Mouse (Mus musculus) thymus, adult 18-20 months (tissue): ENCODE data around the gene Brca2.

Experiments
- DNase-seq, 2 experiments: peaks; one replicate each; pipeline ENCODE4 v3.0.0; 2022; ENCODE audit warnings: mixed read lengths in 2 of 2

The Brca2 gene

GRCm38 (mm10) chr5:150566226-150566625, 43.8 kb downstream of the Brca2 start:
- no peak for DNase-seq

DNA sequence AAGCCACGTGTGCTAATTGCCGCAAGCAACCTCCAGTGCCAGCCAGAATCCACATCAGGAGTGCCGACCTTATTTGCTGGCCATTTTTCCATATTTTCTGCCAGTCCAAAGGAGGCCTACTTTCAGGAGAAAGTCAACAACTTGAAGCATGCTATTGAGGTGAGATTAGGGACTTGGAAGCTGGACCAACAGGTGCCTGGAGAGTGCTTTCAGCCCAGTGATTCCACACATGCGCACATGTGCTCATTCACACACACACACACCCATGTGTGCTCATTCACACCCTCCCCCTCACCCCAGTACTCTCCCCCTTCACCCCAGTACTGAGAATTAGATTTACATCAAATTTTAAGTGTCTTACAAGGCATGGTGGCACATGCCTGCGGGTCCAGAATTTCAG, 44.5 kb downstream of the Brca2 start:
- no peak for DNase-seq

- DNase-seq = no peak
Measured at GRCm38 (mm10) chr5:150570496-150571219, 48.2 kb downstream of the Brca2 start.

- DNase-seq = no peak
Measured at GRCm38 (mm10) chr5:150574403-150574802, 52.0 kb downstream of the Brca2 start.

DNA sequence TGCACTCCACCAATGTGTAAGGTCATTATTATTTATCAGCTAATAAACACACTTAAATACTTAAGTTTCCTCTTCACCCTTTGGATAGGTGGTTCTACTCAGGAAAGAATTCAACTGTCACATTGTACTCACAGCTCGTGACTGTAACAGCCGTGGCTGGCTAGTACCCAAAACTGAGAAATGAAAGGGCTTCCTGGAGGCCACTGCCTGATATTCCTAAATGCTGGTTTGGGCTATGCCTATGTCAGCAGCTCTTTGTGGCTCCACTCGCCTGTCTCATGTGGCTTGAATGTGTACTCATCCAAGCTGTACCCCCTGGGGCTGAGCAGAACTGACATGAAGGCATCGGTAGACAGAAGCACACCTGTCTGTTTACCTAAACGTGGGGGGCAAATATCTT, 52.5 kb downstream of the Brca2 start:
- no peak for DNase-seq

DNA sequence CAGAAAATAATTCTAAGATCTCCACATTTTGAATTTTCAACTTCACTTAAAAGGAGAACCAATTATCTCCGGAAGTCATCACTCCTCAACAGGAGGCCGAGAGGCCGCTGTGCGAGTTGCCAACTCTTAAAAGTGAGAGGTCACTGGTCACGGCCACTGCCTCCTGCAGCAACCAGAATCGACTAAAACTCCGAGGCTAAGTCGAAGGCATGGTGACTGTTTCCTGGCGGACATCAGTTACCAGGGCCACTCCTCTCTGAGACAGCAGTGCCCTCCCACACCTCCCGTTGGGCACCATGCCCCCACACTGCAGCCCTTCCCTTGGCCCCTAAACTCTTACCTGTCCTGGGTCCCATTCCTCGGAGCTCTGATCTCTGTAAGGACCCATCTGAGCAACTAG, 54.4 kb downstream of the Brca2 start:
- DNase-seq = no peak

DNA sequence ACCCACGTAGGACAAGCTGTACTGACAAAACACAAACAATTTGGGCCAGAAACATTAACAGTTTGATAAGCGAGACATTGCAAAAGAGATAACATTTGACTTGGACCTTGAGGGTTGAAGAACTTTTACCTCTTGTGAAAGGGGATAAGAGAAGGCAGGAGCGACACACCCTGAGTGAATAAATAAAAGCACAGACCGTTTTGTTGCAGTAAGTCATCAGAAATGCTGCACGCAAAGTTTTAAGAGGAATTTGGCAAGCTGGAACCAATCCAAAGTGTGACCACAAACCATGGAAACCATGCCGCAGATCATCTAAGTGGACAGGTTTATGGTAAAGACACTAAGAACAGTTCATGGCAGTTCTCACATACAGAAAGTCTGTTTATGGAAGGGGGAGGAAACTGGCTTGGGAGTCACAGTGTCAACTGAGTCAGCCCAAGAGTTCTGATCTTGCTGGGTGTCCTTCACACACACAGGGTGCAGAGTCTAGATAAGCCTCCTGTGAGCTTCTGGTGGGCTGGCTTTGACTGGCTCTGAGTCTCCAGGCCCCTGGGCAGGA, 56.3 kb downstream of the Brca2 start:
- DNase-seq = no peak

GRCm38 (mm10) chr5:150581180-150581579, 58.8 kb downstream of the Brca2 start:
- DNase-seq = no peak

DNA sequence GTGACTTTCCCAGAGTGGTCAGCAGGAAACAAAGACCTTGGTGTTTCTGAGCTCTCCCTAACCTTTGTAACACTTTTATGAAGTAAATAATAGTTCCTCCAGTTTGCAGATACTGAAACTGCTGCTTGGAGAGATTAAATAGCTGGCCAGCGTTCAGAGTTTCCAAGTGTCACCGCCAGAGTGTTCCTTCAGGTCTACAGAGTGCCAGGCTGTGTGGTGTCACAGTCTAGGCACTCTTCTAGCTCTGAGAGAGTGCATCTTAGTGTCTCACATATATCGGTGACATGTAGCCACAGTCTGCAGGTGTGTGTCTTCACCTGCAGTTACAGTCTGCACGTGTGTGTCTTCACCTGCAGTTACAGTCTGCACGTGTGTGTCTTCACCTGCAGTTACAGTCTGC, 60.8 kb downstream of the Brca2 start:
- DNase-seq = no peak

GRCm38 (mm10) chr5:150583622-150584336, 61.3 kb downstream of the Brca2 start:
- DNase-seq = peak in 1 of 2 experiments; percentile 13

DNA sequence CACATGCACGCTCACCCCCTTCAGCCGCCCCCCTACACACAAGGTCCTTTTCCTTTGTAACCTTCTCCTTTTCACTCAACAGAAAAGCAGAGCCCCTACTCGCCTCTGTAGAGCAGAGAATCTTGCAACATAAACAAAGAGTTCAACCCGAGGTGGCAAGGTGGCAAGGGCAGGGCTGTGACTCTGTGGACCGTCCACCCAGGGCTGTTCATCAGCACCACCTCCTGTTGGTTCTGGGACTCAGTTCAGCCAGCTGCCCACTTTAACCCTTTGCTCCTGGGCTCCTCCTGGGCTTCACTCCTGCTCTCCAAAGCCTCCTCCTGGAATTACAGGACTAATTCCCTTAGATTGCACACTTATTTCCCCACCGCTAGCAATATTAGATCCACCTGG, 61.9 kb downstream of the Brca2 start:
- DNase-seq = no peak

GRCm38 (mm10) chr5:150589945-150590344, 67.5 kb downstream of the Brca2 start:
- DNase-seq = no peak

GRCm38 (mm10) chr5:150592186-150592903, 69.9 kb downstream of the Brca2 start:
- DNase-seq = no peak

DNA sequence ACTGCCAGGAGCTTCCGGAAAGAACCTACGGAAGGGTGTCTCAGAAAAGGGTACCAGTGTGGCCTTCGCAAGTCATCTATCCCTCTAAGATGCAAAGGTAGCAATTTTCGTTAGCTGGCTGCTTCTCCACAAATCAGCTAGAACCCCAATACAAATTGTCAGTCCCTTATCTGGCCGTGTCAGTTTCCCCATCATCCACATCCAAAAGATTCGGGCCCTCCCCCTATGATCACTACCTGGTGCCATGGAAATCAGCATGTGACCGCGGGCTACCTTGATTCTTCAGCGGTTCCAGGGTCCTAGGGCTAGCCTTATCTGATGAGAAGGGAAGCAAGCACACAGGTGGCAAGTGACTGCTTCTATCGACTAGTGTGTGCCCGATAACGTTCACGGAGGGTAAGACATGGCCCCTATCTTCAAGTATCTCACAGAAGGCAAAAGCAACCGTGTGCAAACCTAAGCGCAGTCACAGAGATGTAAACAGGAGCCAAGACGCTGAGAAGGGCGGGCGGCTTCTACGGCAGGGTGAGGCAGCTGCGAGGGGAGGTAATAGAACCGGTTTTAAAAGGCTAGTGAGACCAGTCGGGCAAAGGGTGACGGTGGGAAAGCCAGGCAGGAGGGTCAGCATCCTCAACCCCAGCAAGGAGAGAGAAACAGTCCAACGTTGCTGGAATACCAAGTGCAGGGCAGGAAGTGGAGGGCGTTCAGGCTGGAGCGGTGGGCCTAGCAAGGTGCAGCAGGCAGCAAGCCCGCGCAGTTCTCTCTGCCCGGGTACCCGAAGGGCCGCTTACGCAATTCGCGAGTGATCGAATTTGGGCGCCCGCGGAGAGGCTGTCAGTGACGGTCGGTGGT, 70.7 kb downstream of the Brca2 start:
- DNase-seq = peak; percentile 38 to 55

DNA sequence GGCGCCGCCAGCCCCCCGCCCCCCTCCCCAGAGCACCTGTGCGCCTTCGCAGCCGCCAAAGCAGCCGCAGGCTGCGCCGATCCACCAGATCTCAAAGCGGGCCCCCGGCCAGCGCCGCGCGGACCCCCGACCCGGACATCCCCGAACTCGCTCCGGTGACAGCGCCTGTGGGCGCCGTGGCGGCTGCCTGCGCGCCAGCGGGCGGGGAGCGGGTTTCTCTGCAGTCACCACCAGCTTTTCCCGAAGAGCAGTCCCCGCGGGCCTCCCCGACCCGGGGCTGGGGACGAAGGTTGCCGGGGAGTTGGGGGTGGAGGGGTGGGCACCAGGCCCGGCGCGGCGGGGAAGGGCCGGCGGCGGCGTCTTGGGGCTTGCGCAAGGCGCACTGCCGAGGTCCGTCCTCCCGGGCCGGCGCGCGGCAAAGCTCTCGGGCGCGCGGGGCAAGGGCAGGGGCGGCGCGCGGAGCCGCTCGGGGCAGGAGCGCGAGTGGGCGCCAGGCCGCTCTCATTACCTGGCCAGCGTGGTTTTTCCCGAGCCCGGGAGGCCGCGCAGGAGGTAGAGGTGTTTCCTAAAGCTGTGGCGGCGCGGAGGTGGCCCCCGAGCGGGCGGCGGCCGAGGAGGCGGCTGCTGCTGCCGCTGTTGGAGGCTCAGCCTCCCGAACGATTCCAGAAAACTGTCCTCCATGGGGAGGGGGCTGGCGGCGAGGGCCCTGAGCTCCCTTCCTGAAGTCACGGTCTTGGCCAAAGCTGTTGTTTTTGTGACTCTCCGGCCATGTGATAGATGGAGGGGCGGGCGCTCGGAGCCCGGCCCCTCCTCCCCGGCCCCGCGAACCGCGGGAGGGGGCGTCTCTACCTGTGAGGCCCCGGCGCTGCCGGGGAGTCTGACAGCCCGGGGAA, 71.6 kb downstream of the Brca2 start:
- DNase-seq = peak; percentile 55 to 57

GRCm38 (mm10) chr5:150594649-150595339, 72.4 kb downstream of the Brca2 start:
- no peak for DNase-seq

- peak in 1 of 2 experiments; percentile 35 for DNase-seq
Measured at GRCm38 (mm10) chr5:150595366-150596016, 73.1 kb downstream of the Brca2 start.

- DNase-seq = no peak
Measured at GRCm38 (mm10) chr5:150597088-150597487, 74.7 kb downstream of the Brca2 start, which contains the start of gene N4bp2l1. N4bp2l1 (minus strand) TSS chr5:150597188.

GRCm38 (mm10) chr5:150598202-150599119, 76.0 kb downstream of the Brca2 start:
- peak in 1 of 2 experiments; percentile 18 for DNase-seq
